Mouse (Mus musculus) heart, postnatal 0 days (tissue): ENCODE data around the gene Tssk6. TPM values are rescaled to one million over a fixed set of nuclear protein-coding genes. Genes with fewer than 3 reads are reported as not detected.

Experiments used
- ATAC-seq: fragments of 200-750 bp; cut with Nextera tagmentation; 2 replicates; pipeline ENCODE4 v1.8.0; 2017; ENCODE audit warnings: low read depth, moderate number of reproducible peaks, moderate library complexity; ENCODE audit not compliant: insufficient read depth
- DNase-seq: peaks from one replicate; pipeline ENCODE4 v3.0.0-alpha.2; 2016; ENCODE audit warnings: low spot score
- H3K27ac ChIP-seq: fragments of 300-500 bp; sonication (generic); 2 replicates; pipeline ENCODE4 v1.5.1; 2014; ENCODE audit warnings: low read depth, mild to moderate bottlenecking
- H3K27me3 ChIP-seq: fragments of 300-500 bp; sonication (generic); 2 replicates; pipeline ENCODE4 v1.6.1; 2014; ENCODE audit warnings: low read length, mixed read lengths; ENCODE audit not compliant: control insufficient read depth, insufficient read depth
- H3K36me3 ChIP-seq: fragments of 300-500 bp; sonication (generic); replicated peaks from 2 replicates; pipeline ENCODE4 v1.6.1; 2014; ENCODE audit warnings: low read length, mixed read lengths; ENCODE audit not compliant: control insufficient read depth, insufficient read depth
- H3K4me1 ChIP-seq: fragments of 300-500 bp; sonication (generic); 2 replicates; pipeline ENCODE4 v1.6.1; 2014; ENCODE audit warnings: antibody characterized with exemption; ENCODE audit not compliant: control insufficient read depth, insufficient read depth
- H3K4me2 ChIP-seq: fragments of 300-500 bp; sonication (generic); 2 replicates; pipeline ENCODE4 v1.6.1; 2014; ENCODE audit warnings: low read depth, mild to moderate bottlenecking, low read length, moderate library complexity
- H3K4me3 ChIP-seq: fragments of 300-500 bp; sonication (generic); 2 replicates; pipeline ENCODE4 v1.5.1; 2014; ENCODE audit warnings: low read depth, low read length
- H3K9ac ChIP-seq: fragments of 300-500 bp; sonication (generic); replicated peaks from 2 replicates; pipeline ENCODE4 v1.6.1; 2014; ENCODE audit warnings: low read depth, low read length, mixed read lengths
- H3K9me3 ChIP-seq: fragments of 300-500 bp; sonication (generic); replicated peaks from 2 replicates; pipeline ENCODE4 v1.6.1; 2016; ENCODE audit warnings: low read length; ENCODE audit not compliant: control insufficient read depth
- CTCF ChIP-seq: IDR thresholded peaks from 2 replicates; pipeline ENCODE4 v1.5.1; 2016; ENCODE audit warnings: antibody characterized with exemption, control low read depth, low read depth
- EP300 ChIP-seq: IDR thresholded peaks from 2 replicates; pipeline ENCODE4 v1.6.1; 2016; ENCODE audit warnings: antibody characterized with exemption, low read depth
- WGBS: fragments of 180-500 bp; shearing (Covaris S2); extraction: QIAGEN DNeasy Blood & Tissue Kit; methylation state at CpG from one replicate; pipeline ENCODE4 v1.1.7; 2014; 5-methylcytosine and 5-hydroxymethylcytosine counted together
- polyA plus RNA-seq: library from polyadenylated mRNA; unstranded; fragments of >200 nt; fragmentation: Nextera tagmentation; extraction: Ambion mirVana; gene quantifications from 2 replicates; pipeline ENCODE4 v1.2.1, GENCODE M21; 2015
- total RNA-seq: library from RNA; depleted of rRNA; stranded (reverse); fragments of >200 nt; gene quantifications from 2 replicates; pipeline ENCODE4 v1.2.3, GENCODE M21; 2014; ENCODE audit warnings: low replicate concordance

Gene Tssk6
- total and polyA plus RNA-seq, 2 experiments from 2014 or later, result 0.11 to 1.1 TPM

DNA sequence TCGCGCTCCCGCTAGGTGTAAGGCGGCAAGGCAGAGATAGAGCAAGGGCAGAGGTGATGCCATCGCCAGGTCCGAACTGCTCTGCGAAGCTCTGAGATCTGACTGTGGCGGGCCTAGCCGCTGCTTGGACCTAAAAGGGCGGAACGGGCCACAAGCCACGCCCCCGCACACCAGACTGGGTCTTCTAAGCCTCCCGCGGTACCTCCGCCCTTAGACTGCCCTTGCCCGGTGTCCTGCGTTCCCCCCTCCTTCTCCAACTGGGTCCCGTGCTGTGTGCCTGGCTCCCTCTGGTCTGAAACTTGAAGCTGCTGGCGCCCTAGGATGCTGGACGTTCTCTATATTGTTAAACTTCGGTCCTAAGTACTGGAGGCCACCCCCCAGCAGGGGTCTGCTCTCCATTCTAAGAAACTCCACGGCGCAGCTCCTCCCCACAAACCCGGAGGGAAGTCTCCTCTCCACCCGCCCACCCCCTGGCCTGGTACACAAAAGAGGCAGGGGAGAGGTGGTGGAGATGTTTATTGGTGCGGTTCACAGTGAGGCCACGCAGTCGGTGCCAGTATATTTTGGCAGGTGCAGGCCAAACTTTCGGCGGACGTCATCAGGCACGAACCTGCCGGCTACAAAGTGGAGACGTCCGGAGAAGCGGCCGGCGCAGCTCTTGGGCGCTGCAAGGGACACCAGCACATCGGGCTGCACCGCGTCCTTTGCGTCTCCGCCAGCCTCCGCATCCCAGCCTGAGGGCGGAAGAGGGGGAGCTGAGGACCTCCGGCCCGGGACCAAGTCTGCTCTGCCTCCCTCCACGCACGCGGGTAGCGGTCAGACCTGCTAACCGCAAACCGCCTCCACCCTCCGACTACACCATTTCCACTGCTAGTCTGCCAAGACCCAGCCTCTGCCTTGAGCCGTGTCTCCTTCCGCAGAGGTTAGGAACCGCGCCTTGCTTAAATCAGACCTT, 14.4 kb upstream of the Tssk6 start, which contains the start of gene Cilp2:
TSS of gene Cilp2 (minus strand) at position 399 of the 955 bp plus-strand sequence.
- H3K4me3 ChIP-seq, result peak within 1 kb of the TSS; percentile 38
- H3K4me1 ChIP-seq, result peaks cover 17% of the 10 kb centered on the region
- WGBS, result 1% methylated on average over 56 of the region's 60 CpGs
- ATAC-seq, result peak; percentile 32; the same call in 1 of the 2 replicates
- H3K9me3 ChIP-seq, result no peaks in the 10 kb centered on the region
- H3K36me3 ChIP-seq, result 0 out of 2 replicates have a peak, but pooled peaks cover 4% of the 10 kb centered on the region
- H3K27ac ChIP-seq, result no peak within 1 kb of the TSS
- peak within 1 kb of the TSS; percentile 62 for H3K4me2 ChIP-seq
- 0 out of 2 replicates have a peak within 1 kb of the TSS, but pooled peaks have one; percentile 25 for H3K9ac ChIP-seq
- no peak for TF ChIP-seq CTCF
- TF ChIP-seq EP300, result no peak
- peaks cover 77% of the 10 kb centered on the region for H3K27me3 ChIP-seq
- peak; percentile 19 for DNase-seq

- WGBS, result 6% methylated on average over 24 of the region's 24 CpGs
- H3K4me2 ChIP-seq, result peak overlapping the region; percentile 62
- TF ChIP-seq EP300 (no peak), CTCF (no peak)
- no peak overlapping the region for H3K27ac ChIP-seq
- H3K36me3 ChIP-seq, result 0 out of 2 replicates have a peak, but pooled peaks cover 9% of the 10 kb centered on the region
- no peaks in the 10 kb centered on the region for H3K9me3 ChIP-seq
- DNase-seq (no peak), ATAC-seq (peak; percentile 28; the same call in 1 of the 2 replicates)
- H3K27me3 ChIP-seq, result peaks cover 69% of the 10 kb centered on the region
- H3K4me1 ChIP-seq, result peaks cover 17% of the 10 kb centered on the region
- 0 out of 2 replicates have a peak overlapping the region, but pooled peaks have one; percentile 25 for H3K9ac ChIP-seq
- peak overlapping the region; percentile 38 for H3K4me3 ChIP-seq
Observed at GRCm38 (mm10) chr8:69888244-69888866, 13.6 kb upstream of the Tssk6 start.

GRCm38 (mm10) chr8:69888902-69889301, 13.1 kb upstream of the Tssk6 start:
- DNase-seq, result no peak
- 0 out of 2 replicates have a peak overlapping the region, but pooled peaks have one; percentile 25 for H3K9ac ChIP-seq
- peaks cover 17% of the 10 kb centered on the region for H3K4me1 ChIP-seq
- peaks cover 64% of the 10 kb centered on the region for H3K27me3 ChIP-seq
- no peak for ATAC-seq
- H3K36me3 ChIP-seq, result peaks cover 14% of the 10 kb centered on the region
- TF ChIP-seq EP300 (no peak), CTCF (no peak)
- peak overlapping the region; percentile 62 for H3K4me2 ChIP-seq
- H3K4me3 ChIP-seq, result peak overlapping the region; percentile 38
- no peaks in the 10 kb centered on the region for H3K9me3 ChIP-seq
- WGBS, result 4% methylated on average over 32 of the region's 32 CpGs
- H3K27ac ChIP-seq, result no peak overlapping the region

GRCm38 (mm10) chr8:69890813-69891241, 11.2 kb upstream of the Tssk6 start:
- H3K36me3 ChIP-seq, result peaks cover 21% of the 10 kb centered on the region
- H3K4me2 ChIP-seq, result no peak overlapping the region
- no peaks in the 10 kb centered on the region for H3K9me3 ChIP-seq
- WGBS, result 41% methylated on average over 19 of the region's 19 CpGs
- H3K27me3 ChIP-seq, result peaks cover 44% of the 10 kb centered on the region
- no peak for TF ChIP-seq EP300
- peak; percentile 69 for TF ChIP-seq CTCF
- ATAC-seq (no peak), DNase-seq (no peak)
- H3K4me3 ChIP-seq, result no peak overlapping the region
- peaks cover 20% of the 10 kb centered on the region for H3K4me1 ChIP-seq
- no peak overlapping the region for H3K9ac ChIP-seq
- H3K27ac ChIP-seq, result no peak overlapping the region

DNA sequence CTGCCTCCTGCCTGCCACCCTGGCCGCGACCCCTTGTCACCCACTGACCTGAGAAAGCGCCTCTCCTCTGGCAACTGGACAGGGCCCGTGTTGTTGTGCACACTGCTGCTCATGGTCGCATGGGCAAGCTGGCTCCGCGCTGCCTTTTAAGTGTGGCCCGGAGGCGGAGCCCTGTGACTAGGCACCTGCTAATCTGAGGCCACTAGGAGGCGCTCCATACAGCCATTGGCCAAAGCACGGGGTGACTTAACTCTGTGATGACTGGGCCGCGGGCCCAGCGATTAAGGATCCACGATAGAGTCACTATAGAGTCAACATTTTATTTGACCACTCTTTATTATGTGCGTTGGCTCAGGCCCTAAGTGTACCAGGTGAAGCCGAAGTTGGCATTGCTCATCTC, 8.1 kb upstream of the Tssk6 start:
- DNase-seq, result peak; percentile 65
- Histone ChIP-seq H3K4me1 (peaks cover 24% of the 10 kb centered on the region), H3K4me2 (no peak overlapping the region), H3K36me3 (peaks cover 21% of the 10 kb centered on the region), H3K27ac (no peak overlapping the region), H3K4me3 (no peak overlapping the region), H3K27me3 (peaks cover 14% of the 10 kb centered on the region), H3K9ac (no peak overlapping the region), H3K9me3 (no peaks in the 10 kb centered on the region)
- ATAC-seq, result peak; percentile 54
- TF ChIP-seq EP300 (no peak), CTCF (peak; percentile 51)
- WGBS, result 53% methylated on average over 17 of the region's 17 CpGs
